ENCODE assay signal across 8 mouse cellular contexts in the genomic region with DNA sequence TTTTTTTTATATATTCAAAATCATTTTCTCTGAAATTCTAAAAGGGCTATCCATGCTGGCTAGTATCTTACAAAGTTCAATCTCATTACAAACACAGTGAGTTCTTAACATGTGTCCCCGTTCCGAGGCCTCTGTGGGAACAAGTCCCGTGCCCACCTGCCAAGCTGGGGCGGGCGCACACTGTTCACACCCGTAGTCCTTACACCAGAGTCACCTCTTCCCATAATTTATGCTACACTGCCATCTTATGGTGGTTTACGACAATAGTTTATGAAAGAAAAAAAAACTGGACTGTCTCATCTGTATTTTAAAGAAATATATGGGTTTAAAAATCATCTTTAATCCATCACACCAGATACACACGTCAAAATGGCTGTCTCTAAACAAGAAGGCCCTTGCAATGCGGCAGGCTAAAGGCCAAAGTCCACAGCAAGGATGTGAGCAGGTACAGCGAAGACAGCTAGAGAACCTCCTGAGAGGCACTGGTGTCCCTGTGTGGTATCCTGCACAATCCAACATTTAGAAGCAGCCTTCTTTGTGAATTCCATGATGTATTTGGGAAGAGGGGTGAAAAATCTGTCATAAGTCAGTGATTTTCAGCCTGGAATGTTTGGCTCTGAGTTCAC.
DNase-seq lines count a peak whose midpoint lies in the region; ATAC-seq and TF ChIP-seq lines count a peak whose summit lies in the region.

No protein-coding gene starts in this region.

- H3K9me3 ChIP-seq in heart, embryonic 14.5 days (ENCODE audit: control insufficient read depth, low read length): no peaks in the 10 kb centered on the region
- H3K9me3 ChIP-seq in stomach, postnatal 0 days (ENCODE audit: control insufficient read depth, low read length): no peaks in the 10 kb centered on the region

- H3K9ac ChIP-seq in heart, embryonic 14.5 days (ENCODE audit: low read length): no peak overlapping the region
- no peak overlapping the region for H3K9ac ChIP-seq in stomach, postnatal 0 days (ENCODE audit: low read length)

- H3K4me3 ChIP-seq in cortical plate, adult 2 months (ENCODE audit: insufficient read depth, low read length): no peak overlapping the region
- no peak overlapping the region for H3K4me3 ChIP-seq in heart, embryonic 14.5 days (ENCODE audit: control insufficient read depth in 1 of 2, insufficient read depth in 1 of 2, low read depth in 1 of 2, low read length in 2 of 2)
- no peak overlapping the region for H3K4me3 ChIP-seq in stomach, postnatal 0 days (ENCODE audit: low read depth, low read length)

- peaks cover 2% of the 10 kb centered on the region; the same call in 1 of the 2 replicates for H3K4me1 ChIP-seq in cortical plate, adult 2 months (ENCODE audit: control insufficient read depth, insufficient read depth, low read length)
- peaks cover 0 to 8% of the 10 kb centered on the region in 2 experiments; a peak in 1 of 4 replicates for H3K4me1 ChIP-seq in heart, embryonic 14.5 days (ENCODE audit: control insufficient read depth in 2 of 2, insufficient read depth in 2 of 2, low read length in 2 of 2)
- H3K4me1 ChIP-seq in stomach, postnatal 0 days (replicated peaks; ENCODE audit: control insufficient read depth, insufficient read depth): no peaks in the 10 kb centered on the region

- peak; percentile 46 for DNase-seq in layer of hippocampus, adult 11-12 months (ENCODE audit: low spot score)
- DNase-seq in layer of hippocampus, postnatal 36 days: no peak
- peak; percentile 32 for DNase-seq in R1 (ENCODE audit: low read depth, low spot score)
- DNase-seq in kidney, postnatal 14 days: peak; percentile 41
- DNase-seq in stomach, postnatal 0 days (ENCODE audit: low spot score): peak; percentile 54

- no peak for TF ChIP-seq POLR2A in cortical plate, adult 2 months (IDR thresholded peaks at IDR 0.05; ENCODE audit: extremely low read depth, insufficient read depth, low read length)

- peak overlapping the region; percentile 47 for H3K4me2 ChIP-seq in heart, embryonic 14.5 days (ENCODE audit: low read length)
- H3K4me2 ChIP-seq in stomach, postnatal 0 days (replicated peaks; ENCODE audit: low read depth): peak overlapping the region; percentile 40

- no peak for TF ChIP-seq EP300 in stomach, postnatal 0 days (optimal IDR thresholded peaks at IDR 0.05)

- no peaks in the 10 kb centered on the region for H3K27me3 ChIP-seq in heart, embryonic 14.5 days (ENCODE audit: control insufficient read depth, insufficient read depth, low read length)
- H3K27me3 ChIP-seq in stomach, postnatal 0 days (ENCODE audit: control insufficient read depth, insufficient read depth, low read length): no peaks in the 10 kb centered on the region

- WGBS in heart, embryonic 14.5 days: 27% methylated on average over 10 of the region's 10 CpGs
- WGBS in stomach, postnatal 0 days: 16% methylated on average over 10 of the region's 10 CpGs

- no peak for ATAC-seq in heart, embryonic 14.5 days (ENCODE audit: insufficient number of reproducible peaks, insufficient read depth, low FRiP score, low read depth)
- ATAC-seq in megakaryocyte-erythroid progenitor cell, adult 5-6 weeks (replicated peaks; ENCODE audit: low FRiP score, low TSS enrichment, poor library complexity, severe bottlenecking): peak; percentile 80
- ATAC-seq in stomach, postnatal 0 days (ENCODE audit: low FRiP score, low TSS enrichment): 0 out of 2 replicates have a peak, but pooled peaks have one; percentile 59

- H3K27ac ChIP-seq in cortical plate, adult 2 months (ENCODE audit: insufficient read depth, low read length): no peak overlapping the region
- H3K27ac ChIP-seq in heart, embryonic 14.5 days (replicated peaks in 1 of 2; ENCODE audit: control insufficient read depth in 1 of 2, insufficient read depth in 1 of 2, low read depth in 2 of 2, low read length in 2 of 2): no peak overlapping the region
- no peak overlapping the region; the same call in 1 of the 2 replicates for H3K27ac ChIP-seq in stomach, postnatal 0 days (replicated peaks)

- peak; percentile 40; the same call in 1 of the 2 replicates for TF ChIP-seq CTCF in cortical plate, adult 2 months (IDR thresholded peaks at IDR 0.05; ENCODE audit: extremely low read depth, insufficient read depth, low read length)
- TF ChIP-seq CTCF in stomach, postnatal 0 days (IDR thresholded peaks at IDR 0.05; ENCODE audit: low read depth): peak; percentile 77

- no peaks in the 10 kb centered on the region for H3K36me3 ChIP-seq in heart, embryonic 14.5 days (ENCODE audit: control insufficient read depth, insufficient read depth, low read length)
- no peaks in the 10 kb centered on the region for H3K36me3 ChIP-seq in stomach, postnatal 0 days (ENCODE audit: control insufficient read depth, insufficient read depth, low read length)

Comparison
In these comparisons a context has a peak if more than half of its experiments do, and no peak if none do; other contexts are left out.
1. DNase-seq: peak in layer of hippocampus, adult 11-12 months (single experiment), R1 (single experiment), kidney, postnatal 14 days (single experiment) and stomach, postnatal 0 days (single experiment); none in layer of hippocampus, postnatal 36 days (0 of 2).